Mouse (Mus musculus) intestine, embryonic 15.5 days (tissue): ENCODE measurements around the gene Ldlrad3. TPM values are rescaled to one million over a fixed set of nuclear protein-coding genes. Genes with fewer than 3 reads are reported as not detected.

Experiments used
- ATAC-seq: fragments of 200-750 bp; cut with Nextera tagmentation; 2 replicates; pipeline ENCODE4 v1.8.0; 2017; ENCODE audit warnings: moderate TSS enrichment, moderate library complexity
- H3K27ac ChIP-seq: fragments of 300-500 bp; sonication (generic); 2 replicates; pipeline ENCODE4 v1.5.1; 2015; ENCODE audit warnings: mild to moderate bottlenecking, inconsistent platforms
- H3K27me3 ChIP-seq: fragments of 300-500 bp; sonication (generic); replicated peaks from 2 replicates; pipeline ENCODE4 v1.6.1; 2015; ENCODE audit warnings: inconsistent platforms
- H3K36me3 ChIP-seq: fragments of 300-500 bp; sonication (generic); 2 replicates; pipeline ENCODE4 v1.6.1; 2015; ENCODE audit warnings: inconsistent platforms
- H3K4me1 ChIP-seq: fragments of 300-500 bp; sonication (generic); replicated peaks from 2 replicates; pipeline ENCODE4 v1.6.1; 2015; ENCODE audit warnings: inconsistent platforms
- H3K4me2 ChIP-seq: fragments of 300-500 bp; sonication (generic); replicated peaks from 2 replicates; pipeline ENCODE4 v1.6.1; 2015; ENCODE audit warnings: mild to moderate bottlenecking, inconsistent platforms
- H3K4me3 ChIP-seq: fragments of 300-500 bp; sonication (generic); replicated peaks from 2 replicates; pipeline ENCODE4 v1.5.1; 2015; ENCODE audit warnings: inconsistent platforms
- H3K9ac ChIP-seq: fragments of 300-500 bp; sonication (generic); 2 replicates; pipeline ENCODE4 v1.6.1; 2015; ENCODE audit warnings: inconsistent platforms
- H3K9me3 ChIP-seq: fragments of 300-500 bp; sonication (generic); 2 replicates; pipeline ENCODE4 v1.6.1; 2016; ENCODE audit warnings: inconsistent platforms
- WGBS: fragments of 180-500 bp; shearing (Covaris S2); methylation state at CpG from one replicate; pipeline ENCODE4 v1.1.7; 2015; 5-methylcytosine and 5-hydroxymethylcytosine counted together
- polyA plus RNA-seq: library from polyadenylated mRNA; unstranded; fragments of >200 nt; fragmentation: Nextera tagmentation; extraction: Ambion mirVana; gene quantifications from 2 replicates; pipeline ENCODE4 v1.2.1, GENCODE M21; 2015

Ldlrad3 gene
- polyA plus RNA-seq, 1 experiment from 2014 or later = 22.7 TPM

- Histone ChIP-seq H3K9ac (no peak overlapping the region), H3K4me2 (no peak overlapping the region), H3K4me1 (peaks cover 27% of the 10 kb centered on the region), H3K4me3 (no peak overlapping the region), H3K27me3 (no peaks in the 10 kb centered on the region), H3K27ac (no peak overlapping the region), H3K36me3 (no peaks in the 10 kb centered on the region), H3K9me3 (no peaks in the 10 kb centered on the region)
- ATAC-seq = no peak
- 60% methylated on average over 9 of the region's 9 CpGs for WGBS
Observed at GRCm38 (mm10) chr2:102033818-102034512, 152.2 kb downstream of the Ldlrad3 start.

GRCm38 (mm10) chr2:102032713-102033343 is 153.4 kb downstream of the Ldlrad3 start:
- no peak for ATAC-seq

GRCm38 (mm10) chr2:102030652-102031051 is 155.5 kb downstream of the Ldlrad3 start:
- Histone ChIP-seq H3K9ac (no peak overlapping the region), H3K4me2 (no peak overlapping the region), H3K27me3 (no peaks in the 10 kb centered on the region), H3K4me3 (no peak overlapping the region), H3K36me3 (no peaks in the 10 kb centered on the region), H3K27ac (no peak overlapping the region), H3K4me1 (peaks cover 12% of the 10 kb centered on the region; the same call in 1 of the 2 replicates), H3K9me3 (no peaks in the 10 kb centered on the region)
- ATAC-seq = no peak; the same call in 1 of the 2 replicates
- 18% methylated on average over 5 of the region's 5 CpGs for WGBS

More at GRCm38 (mm10) chr2:102032713-102033343, 153.4 kb downstream of the Ldlrad3 start:
- WGBS = 77% methylated on average over 9 of the region's 9 CpGs
- Histone ChIP-seq H3K27ac (no peak overlapping the region), H3K36me3 (no peaks in the 10 kb centered on the region), H3K4me3 (no peak overlapping the region), H3K4me2 (no peak overlapping the region), H3K4me1 (peaks cover 21% of the 10 kb centered on the region), H3K27me3 (no peaks in the 10 kb centered on the region), H3K9me3 (no peaks in the 10 kb centered on the region), H3K9ac (no peak overlapping the region)

GRCm38 (mm10) chr2:102030152-102030551 is 156.0 kb downstream of the Ldlrad3 start:
- no peaks in the 10 kb centered on the region for H3K36me3 ChIP-seq
- no peak overlapping the region for H3K4me3 ChIP-seq
- no peak overlapping the region for H3K4me2 ChIP-seq
- H3K27me3 ChIP-seq = no peaks in the 10 kb centered on the region
- H3K9ac ChIP-seq = no peak overlapping the region
- no peaks in the 10 kb centered on the region for H3K9me3 ChIP-seq
- WGBS = 80% methylated on average over 6 of the region's 6 CpGs
- H3K4me1 ChIP-seq = peaks cover 12% of the 10 kb centered on the region; the same call in 1 of the 2 replicates
- H3K27ac ChIP-seq = no peak overlapping the region
- no peak for ATAC-seq

GRCm38 (mm10) chr2:102029682-102030081 is 156.5 kb downstream of the Ldlrad3 start:
- 80% methylated on average over 5 of the region's 5 CpGs for WGBS
- Histone ChIP-seq H3K27me3 (no peaks in the 10 kb centered on the region), H3K27ac (no peak overlapping the region), H3K4me2 (no peak overlapping the region), H3K4me3 (no peak overlapping the region), H3K9ac (no peak overlapping the region), H3K9me3 (no peaks in the 10 kb centered on the region), H3K36me3 (no peaks in the 10 kb centered on the region), H3K4me1 (peaks cover 12% of the 10 kb centered on the region; the same call in 1 of the 2 replicates)
- no peak for ATAC-seq

GRCm38 (mm10) chr2:102027265-102027664 is 158.9 kb downstream of the Ldlrad3 start:
- no peak for ATAC-seq
- no peak overlapping the region for H3K27ac ChIP-seq
- 83% methylated on average over 7 of the region's 7 CpGs for WGBS

GRCm38 (mm10) chr2:102026156-102026555 is 160.0 kb downstream of the Ldlrad3 start:
- Histone ChIP-seq H3K4me1 (peaks cover 4% of the 10 kb centered on the region; the same call in 1 of the 2 replicates), H3K27ac (no peak overlapping the region), H3K4me3 (no peak overlapping the region), H3K27me3 (no peaks in the 10 kb centered on the region), H3K9me3 (no peaks in the 10 kb centered on the region), H3K36me3 (no peaks in the 10 kb centered on the region), H3K4me2 (no peak overlapping the region), H3K9ac (no peak overlapping the region)
- 84% methylated on average over 9 of the region's 9 CpGs for WGBS
- no peak for ATAC-seq

More at GRCm38 (mm10) chr2:102027265-102027664, 158.9 kb downstream of the Ldlrad3 start:
- no peaks in the 10 kb centered on the region for H3K9me3 ChIP-seq
- no peak overlapping the region for H3K9ac ChIP-seq
- H3K4me3 ChIP-seq = no peak overlapping the region
- no peaks in the 10 kb centered on the region for H3K27me3 ChIP-seq
- no peaks in the 10 kb centered on the region for H3K4me1 ChIP-seq
- no peak overlapping the region for H3K4me2 ChIP-seq
- no peaks in the 10 kb centered on the region for H3K36me3 ChIP-seq

- Histone ChIP-seq H3K4me3 (no peak overlapping the region), H3K4me1 (peaks cover 4% of the 10 kb centered on the region; the same call in 1 of the 2 replicates), H3K9ac (no peak overlapping the region), H3K27ac (no peak overlapping the region), H3K27me3 (no peaks in the 10 kb centered on the region), H3K9me3 (no peaks in the 10 kb centered on the region), H3K4me2 (no peak overlapping the region), H3K36me3 (no peaks in the 10 kb centered on the region)
- 92% methylated on average over 8 of the region's 8 CpGs for WGBS
- no peak for ATAC-seq
Observed at GRCm38 (mm10) chr2:102024483-102024882, 161.7 kb downstream of the Ldlrad3 start.

- no peak; the same call in 1 of the 2 replicates for ATAC-seq
- H3K4me1 ChIP-seq = peaks cover 4% of the 10 kb centered on the region; the same call in 1 of the 2 replicates
- 28% methylated on average over 11 of the region's 11 CpGs for WGBS
- no peaks in the 10 kb centered on the region for H3K27me3 ChIP-seq
- H3K4me3 ChIP-seq = no peak overlapping the region
- H3K9ac ChIP-seq = no peak overlapping the region
- H3K27ac ChIP-seq = no peak overlapping the region
- no peaks in the 10 kb centered on the region for H3K36me3 ChIP-seq
- H3K9me3 ChIP-seq = no peaks in the 10 kb centered on the region
- H3K4me2 ChIP-seq = no peak overlapping the region
Observed at GRCm38 (mm10) chr2:102021371-102022084, 164.7 kb downstream of the Ldlrad3 start.

- WGBS = 95% methylated on average over 3 of the region's 3 CpGs
- no peaks in the 10 kb centered on the region for H3K36me3 ChIP-seq
- H3K9me3 ChIP-seq = no peaks in the 10 kb centered on the region
- H3K4me1 ChIP-seq = peaks cover 4% of the 10 kb centered on the region; the same call in 1 of the 2 replicates
- no peaks in the 10 kb centered on the region for H3K27me3 ChIP-seq
- H3K4me2 ChIP-seq = no peak overlapping the region
- H3K4me3 ChIP-seq = no peak overlapping the region
- no peak for ATAC-seq
- H3K27ac ChIP-seq = no peak overlapping the region
- no peak overlapping the region for H3K9ac ChIP-seq
Observed at GRCm38 (mm10) chr2:102020546-102020945, 165.6 kb downstream of the Ldlrad3 start.

GRCm38 (mm10) chr2:102014538-102015113 is 171.6 kb downstream of the Ldlrad3 start:
- Histone ChIP-seq H3K27me3 (no peaks in the 10 kb centered on the region), H3K36me3 (no peaks in the 10 kb centered on the region), H3K4me2 (no peak overlapping the region), H3K4me3 (no peak overlapping the region), H3K9ac (no peak overlapping the region), H3K4me1 (no peaks in the 10 kb centered on the region), H3K9me3 (no peaks in the 10 kb centered on the region), H3K27ac (no peak overlapping the region)
- no peak for ATAC-seq
- 86% methylated on average over 6 of the region's 6 CpGs for WGBS
